Mouse (Mus musculus): ENCODE measurements around the gene Sema4b. TPM values are rescaled to one million over a fixed set of nuclear protein-coding genes. Genes with fewer than 3 reads are reported as not detected.

Gene Sema4b
- total and polyA plus RNA-seq, 3 experiments: 23.9 to 69.0 (median 26.5) TPM

GRCm38 (mm10) chr7:80192226-80193061 lies 5.8 kb downstream of the Sema4b start:
- ATAC-seq (ENCODE audit: extremely low read depth, insufficient number of reproducible peaks, low FRiP score, poor library complexity, severe bottlenecking) (peak; percentile 76), DNase-seq (ENCODE audit: low spot score) (peak; percentile 80)
- Histone ChIP-seq H3K4me1 (ENCODE audit: insufficient read depth, low read depth, low read length) (peaks cover 83% of the 10 kb centered on the region), H3K27me3 (ENCODE audit: insufficient read depth, low read length) (no peaks in the 10 kb centered on the region), H3K4me3 (ENCODE audit: low read depth, low read length) (peak overlapping the region; percentile 69), H3K36me3 (replicated peaks) (peaks cover 5% of the 10 kb centered on the region), H3K9me3 (replicated peaks) (no peaks in the 10 kb centered on the region)
- no peak for TF ChIP-seq CTCF (IDR thresholded peaks at IDR 0.05; ENCODE audit: low read depth, low read length)
- TF ChIP-seq POLR2AphosphoS5 (IDR thresholded peaks at IDR 0.05; ENCODE audit: insufficient replicate concordance, low read depth, low read length): 0 out of 2 replicates have a peak, but pooled peaks have one; percentile 29
- TF ChIP-seq GATA1 (IDR thresholded peaks at IDR 0.05; ENCODE audit: borderline replicate concordance, low read length): no peak
- no peak for TF ChIP-seq TAL1 (conservative IDR thresholded peaks at IDR 0.05; ENCODE audit: low read depth, low read length)
- TF ChIP-seq GATA2 (IDR thresholded peaks at IDR 0.05; ENCODE audit: borderline replicate concordance, low read depth, low read length): no peak

GRCm38 (mm10) chr7:80193941-80194739 lies 7.5 kb downstream of the Sema4b start:
- peaks cover 80% of the 10 kb centered on the region for H3K4me1 ChIP-seq (ENCODE audit: insufficient read depth, low read depth, low read length)
- H3K9me3 ChIP-seq (replicated peaks): no peaks in the 10 kb centered on the region
- DNase-seq (ENCODE audit: low spot score) (no peak), ATAC-seq (ENCODE audit: extremely low read depth, insufficient number of reproducible peaks, low FRiP score, poor library complexity, severe bottlenecking) (no peak)
- peaks cover 5% of the 10 kb centered on the region for H3K36me3 ChIP-seq (replicated peaks)
- H3K27me3 ChIP-seq (ENCODE audit: insufficient read depth, low read length): no peaks in the 10 kb centered on the region
- no peak for TF ChIP-seq CTCF (IDR thresholded peaks at IDR 0.05; ENCODE audit: low read depth, low read length)
- no peak for TF ChIP-seq TAL1 (conservative IDR thresholded peaks at IDR 0.05; ENCODE audit: low read depth, low read length)
- TF ChIP-seq GATA1 (IDR thresholded peaks at IDR 0.05; ENCODE audit: borderline replicate concordance, low read length): no peak
- TF ChIP-seq GATA2 (IDR thresholded peaks at IDR 0.05; ENCODE audit: borderline replicate concordance, low read depth, low read length): no peak
- no peak for TF ChIP-seq POLR2AphosphoS5 (IDR thresholded peaks at IDR 0.05; ENCODE audit: insufficient replicate concordance, low read depth, low read length)
- no peak overlapping the region for H3K4me3 ChIP-seq (ENCODE audit: low read depth, low read length)

- Histone ChIP-seq H3K4me3 (ENCODE audit: low read depth, low read length) (no peak overlapping the region), H3K36me3 (replicated peaks) (peaks cover 11% of the 10 kb centered on the region), H3K4me1 (ENCODE audit: insufficient read depth, low read depth, low read length) (peaks cover 83% of the 10 kb centered on the region), H3K9me3 (replicated peaks) (no peaks in the 10 kb centered on the region), H3K27me3 (ENCODE audit: insufficient read depth, low read length) (no peaks in the 10 kb centered on the region)
- TF ChIP-seq POLR2AphosphoS5 (IDR thresholded peaks at IDR 0.05; ENCODE audit: insufficient replicate concordance, low read depth, low read length) (no peak), CTCF (IDR thresholded peaks at IDR 0.05; ENCODE audit: low read depth, low read length) (no peak), TAL1 (conservative IDR thresholded peaks at IDR 0.05; ENCODE audit: low read depth, low read length) (no peak), GATA1 (IDR thresholded peaks at IDR 0.05; ENCODE audit: borderline replicate concordance, low read length) (no peak), GATA2 (IDR thresholded peaks at IDR 0.05; ENCODE audit: borderline replicate concordance, low read depth, low read length) (no peak)
- ATAC-seq (ENCODE audit: extremely low read depth, insufficient number of reproducible peaks, low FRiP score, poor library complexity, severe bottlenecking) (no peak), DNase-seq (ENCODE audit: low spot score) (no peak)
These were observed 8.5 kb downstream of the Sema4b start for GRCm38 (mm10) chr7:80195146-80195545.

- TF ChIP-seq TAL1 (conservative IDR thresholded peaks at IDR 0.05; ENCODE audit: low read depth, low read length): no peak
- TF ChIP-seq CTCF (IDR thresholded peaks at IDR 0.05; ENCODE audit: low read depth, low read length): no peak
- TF ChIP-seq GATA2 (IDR thresholded peaks at IDR 0.05; ENCODE audit: borderline replicate concordance, low read depth, low read length): no peak
- TF ChIP-seq POLR2AphosphoS5 (IDR thresholded peaks at IDR 0.05; ENCODE audit: insufficient replicate concordance, low read depth, low read length): no peak
- TF ChIP-seq GATA1 (IDR thresholded peaks at IDR 0.05; ENCODE audit: borderline replicate concordance, low read length): no peak
- peaks cover 83% of the 10 kb centered on the region for H3K4me1 ChIP-seq (ENCODE audit: insufficient read depth, low read depth, low read length)
- ATAC-seq (ENCODE audit: extremely low read depth, insufficient number of reproducible peaks, low FRiP score, poor library complexity, severe bottlenecking) (no peak), DNase-seq (ENCODE audit: low spot score) (no peak)
- H3K9me3 ChIP-seq (replicated peaks): no peaks in the 10 kb centered on the region
- no peak overlapping the region for H3K4me3 ChIP-seq (ENCODE audit: low read depth, low read length)
- peaks cover 17% of the 10 kb centered on the region for H3K36me3 ChIP-seq (replicated peaks)
- no peaks in the 10 kb centered on the region for H3K27me3 ChIP-seq (ENCODE audit: insufficient read depth, low read length)
These were observed 9.1 kb downstream of the Sema4b start for GRCm38 (mm10) chr7:80195576-80196263.

- TF ChIP-seq CTCF (IDR thresholded peaks at IDR 0.05; ENCODE audit: low read depth, low read length) (no peak), GATA1 (IDR thresholded peaks at IDR 0.05; ENCODE audit: borderline replicate concordance, low read length) (no peak), POLR2AphosphoS5 (IDR thresholded peaks at IDR 0.05; ENCODE audit: insufficient replicate concordance, low read depth, low read length) (no peak), TAL1 (conservative IDR thresholded peaks at IDR 0.05; ENCODE audit: low read depth, low read length) (no peak), GATA2 (IDR thresholded peaks at IDR 0.05; ENCODE audit: borderline replicate concordance, low read depth, low read length) (no peak)
- H3K4me3 ChIP-seq (ENCODE audit: low read depth, low read length): peak overlapping the region; percentile 91; the same call in 1 of the 2 replicates
- H3K9me3 ChIP-seq (replicated peaks): no peaks in the 10 kb centered on the region
- peaks cover 34% of the 10 kb centered on the region for H3K36me3 ChIP-seq (replicated peaks)
- DNase-seq (ENCODE audit: low spot score) (no peak), ATAC-seq (ENCODE audit: extremely low read depth, insufficient number of reproducible peaks, low FRiP score, poor library complexity, severe bottlenecking) (no peak)
- peaks cover 83% of the 10 kb centered on the region for H3K4me1 ChIP-seq (ENCODE audit: insufficient read depth, low read depth, low read length)
- no peaks in the 10 kb centered on the region for H3K27me3 ChIP-seq (ENCODE audit: insufficient read depth, low read length)
These were observed 10.7 kb downstream of the Sema4b start for GRCm38 (mm10) chr7:80197371-80197770.

Measured in G1E (cell line).